ENCODE assay signal across 9 mouse cellular contexts in the genomic region with DNA sequence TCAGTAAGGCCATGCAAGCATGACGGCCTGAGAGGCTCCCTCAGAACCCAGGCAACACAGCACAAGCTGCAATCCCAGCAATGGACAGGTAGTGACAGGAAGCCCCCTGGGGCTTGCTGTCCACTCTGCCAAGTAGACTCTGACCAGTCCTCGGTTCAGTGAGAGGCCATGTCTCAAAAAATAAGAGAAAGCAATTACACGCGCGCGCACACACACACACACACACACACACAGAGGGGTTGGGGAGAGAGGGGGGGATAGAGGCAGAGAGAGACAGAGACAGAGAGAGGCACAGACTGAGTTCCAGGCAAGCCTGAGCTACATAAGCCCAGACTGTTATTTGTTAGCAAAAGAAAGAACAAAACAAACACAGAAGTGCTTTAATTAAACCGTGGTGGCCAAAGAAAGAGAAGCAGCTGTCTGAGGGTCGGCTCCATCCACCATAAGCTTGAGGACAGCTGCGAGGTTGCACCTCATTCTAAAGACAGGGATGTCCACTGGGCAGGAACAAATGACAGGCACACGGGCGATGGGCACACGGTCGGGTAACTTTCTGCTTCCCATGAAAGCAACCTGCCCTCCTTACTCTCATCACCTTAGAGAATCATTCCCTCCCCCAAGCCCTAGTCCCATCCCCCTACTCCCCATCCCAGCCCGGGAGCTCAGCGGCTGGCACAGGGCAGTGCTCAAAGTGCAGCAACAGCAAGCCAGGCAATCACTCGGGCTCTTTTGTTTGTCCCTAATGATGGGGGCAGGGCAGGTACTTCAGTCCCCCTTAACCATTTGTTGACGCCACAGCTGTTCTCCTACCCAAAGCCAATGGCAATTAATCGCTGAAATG. TPM values are rescaled to one million over a fixed set of nuclear protein-coding genes. Genes with fewer than 3 reads are reported as not detected.
DNase-seq lines count a peak whose midpoint lies in the region; ATAC-seq and TF ChIP-seq lines count a peak whose summit lies in the region.
"Had no signal": no experiment of that assay in that cellular context is flagged by ENCODE, and none has a peak within 500 bp of the region (broad histone marks: within the 10 kb centered on the region; RNA-seq: fewer than 3 reads in every experiment).

No protein-coding gene starts in this region.

- TF ChIP-seq POLR2A in lung, adult 2 months (IDR thresholded peaks at IDR 0.05; ENCODE audit: borderline replicate concordance, extremely low read depth, low read depth, low read length), result no peak

- no peaks in the 10 kb centered on the region; the same call in 1 of the 2 replicates for H3K36me3 ChIP-seq in forebrain, postnatal 0 days (ENCODE audit: insufficient read depth)
- 0 out of 2 replicates have a peak, but pooled peaks cover 4% of the 10 kb centered on the region for H3K36me3 ChIP-seq in neural tube, embryonic 15.5 days

- H3K27me3 ChIP-seq in forebrain, postnatal 0 days (ENCODE audit: insufficient read depth, low read length), result no peaks in the 10 kb centered on the region
- no peaks in the 10 kb centered on the region for H3K27me3 ChIP-seq in neural tube, embryonic 15.5 days (replicated peaks)
- H3K27me3 ChIP-seq: Patski had no signal

- no peaks in the 10 kb centered on the region for H3K4me1 ChIP-seq in lung, adult 2 months (ENCODE audit: control insufficient read depth, insufficient read depth, low read length)
- H3K4me1 ChIP-seq in forebrain, postnatal 0 days (ENCODE audit: insufficient read depth), result peaks cover 24% of the 10 kb centered on the region
- H3K4me1 ChIP-seq in neural tube, embryonic 15.5 days, result peaks cover 42% of the 10 kb centered on the region

- peak overlapping the region; percentile 35 for H3K4me2 ChIP-seq in forebrain, postnatal 0 days (ENCODE audit: low read depth)
- peak overlapping the region; percentile 48 for H3K4me2 ChIP-seq in neural tube, embryonic 15.5 days

- H3K27ac ChIP-seq in forebrain, postnatal 0 days (ENCODE audit: low read depth, low read length), result no peak overlapping the region
- H3K27ac ChIP-seq in neural tube, embryonic 15.5 days (replicated peaks), result 0 out of 2 replicates have a peak overlapping the region, but pooled peaks have one; percentile 56

- ATAC-seq in forebrain, postnatal 0 days, result peak; percentile 86
- peak; percentile 48; the same call in 1 of the 2 replicates for ATAC-seq in neural tube, embryonic 15.5 days (ENCODE audit: low FRiP score)
- no peak for ATAC-seq in erythroid progenitor cell, adult 5-6 weeks (replicated peaks; ENCODE audit: low FRiP score, poor library complexity, severe bottlenecking)
- ATAC-seq: Patski had no signal

- TF ChIP-seq CTCF in lung, adult 2 months (IDR thresholded peaks at IDR 0.05; ENCODE audit: insufficient read depth, low read length), result no peak
- no peak for TF ChIP-seq CTCF in forebrain, postnatal 0 days (IDR thresholded peaks at IDR 0.05; ENCODE audit: low read depth)

- H3K9me3 ChIP-seq in forebrain, postnatal 0 days (ENCODE audit: low read length), result no peaks in the 10 kb centered on the region
- H3K9me3 ChIP-seq in neural tube, embryonic 15.5 days (replicated peaks), result no peaks in the 10 kb centered on the region

- H3K4me3 ChIP-seq in lung, adult 2 months (replicated peaks; ENCODE audit: extremely low read depth, low read depth, low read length), result no peak overlapping the region
- H3K4me3 ChIP-seq in forebrain, postnatal 0 days (ENCODE audit: low read depth, low read length), result peak overlapping the region; percentile 0; the same call in 1 of the 2 replicates
- H3K4me3 ChIP-seq in neural tube, embryonic 15.5 days (replicated peaks), result 0 out of 2 replicates have a peak overlapping the region, but pooled peaks have one; percentile 3

- WGBS in lung, adult 2 months, result 45% methylated on average over 18 of the region's 18 CpGs
- 11% methylated on average over 18 of the region's 18 CpGs for WGBS in forebrain, postnatal 0 days
- WGBS in neural tube, embryonic 15.5 days, result 19% methylated on average over 18 of the region's 18 CpGs

- DNase-seq in lung, postnatal 10 days, result peak; percentile 9
- DNase-seq in lung, adult 2 months, result no peak
- DNase-seq in forebrain, postnatal 0 days, result peak; percentile 52
- DNase-seq in kidney, postnatal 25 days, result peak; percentile 59 to 84
- DNase-seq in layer of hippocampus, postnatal 25 days (ENCODE audit: extremely low spot score in 1 of 2, low spot score in 1 of 2), result no peak
- no peak for DNase-seq in frontal cortex, postnatal 14 days (ENCODE audit: low spot score in 2 of 2)

- H3K9ac ChIP-seq in forebrain, postnatal 0 days, result no peak overlapping the region
- 0 out of 2 replicates have a peak overlapping the region, but pooled peaks have one; percentile 7 for H3K9ac ChIP-seq in neural tube, embryonic 15.5 days (replicated peaks)

RNA-seq across cellular contexts. Expression of a gene that starts 6.4 kb away (rescaled TPM):
- 7.9 and 10.7 TPM in 2 replicates for polyA plus RNA-seq in lung, adult 2 months (2012; rRNA removed)
- total RNA-seq in forebrain, postnatal 0 days (2014; rRNA removed), result 37.1 and 44.0 TPM in 2 replicates
- polyA plus RNA-seq in forebrain, postnatal 0 days (2015; fragmentation: Nextera tagmentation; extraction: Ambion mirVana), result 20.6 and 27.7 TPM in 2 replicates
- polyA plus RNA-seq in neural tube, embryonic 15.5 days (2015; fragmentation: Nextera tagmentation; extraction: Ambion mirVana), result 42.3 and 45.0 TPM in 2 replicates
- 10 to 100 TPM; 43.0 to 44.2 TPM for total RNA-seq in layer of hippocampus, postnatal 25 days (2021)
- total RNA-seq in erythroid progenitor cell, adult 5-6 weeks (2015; ENCODE audit: low replicate concordance), result not detected in 2 replicates
- total RNA-seq in erythroid progenitor cell, adult 5-6 weeks (2017; ENCODE audit: low replicate concordance), result 1.2 TPM in 1 of 2 replicates, not detected in the other

Comparison
In these comparisons a context has a peak if more than half of its experiments do, and no peak if none do; other contexts are left out.
1. DNase-seq: peak in lung, postnatal 10 days (single experiment), forebrain, postnatal 0 days (single experiment) and kidney, postnatal 25 days (2 of 2); none in lung, adult 2 months (single experiment), layer of hippocampus, postnatal 25 days (0 of 2) and frontal cortex, postnatal 14 days (0 of 2).
2. RNA of a gene that starts 6.4 kb away (total RNA-seq): 43.0 to 44.2 TPM in layer of hippocampus, postnatal 25 days and 37.1 to 44.0 TPM in forebrain, postnatal 0 days; 1.2 TPM in erythroid progenitor cell, adult 5-6 weeks; every median in the first group is over 10 times any median in the second.